Mouse (Mus musculus) bone marrow, adult 2 months (tissue): ENCODE results near the gene Tbk1.

Experiments used
- CTCF ChIP-seq: fragments of 200-500 bp; IDR thresholded peaks from 2 replicates; pipeline ENCODE4 v1.5.1; 2011; ENCODE audit warnings: low read length, control low read depth; ENCODE audit not compliant: control insufficient read depth, insufficient read depth
- POLR2A ChIP-seq: fragments of 200-500 bp; IDR thresholded peaks from 2 replicates; pipeline ENCODE4 v1.6.1; 2011; ENCODE audit warnings: low read depth, mild to moderate bottlenecking, control low read depth, low read length, borderline replicate concordance; ENCODE audit not compliant: control insufficient read depth

DNA sequence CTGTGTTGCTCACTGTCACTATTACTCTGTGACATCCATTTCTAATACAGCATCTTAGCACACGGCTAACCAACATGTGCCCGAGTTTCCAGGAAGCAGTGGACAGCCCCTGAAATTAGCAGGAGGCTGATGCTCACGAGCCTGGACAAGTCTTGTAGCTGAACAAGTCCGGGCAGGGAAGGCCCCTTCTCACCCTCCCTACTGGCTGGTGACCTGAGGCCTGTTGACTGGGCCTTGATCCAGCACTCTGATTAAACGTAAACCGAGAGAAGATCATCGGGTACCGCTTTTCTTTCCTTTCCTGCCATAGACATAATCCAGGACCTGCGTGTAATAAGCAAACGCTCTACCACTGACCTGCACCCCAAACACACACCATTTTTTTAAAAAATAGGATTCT is 21.6 kb upstream of the Tbk1 start:
- TF ChIP-seq CTCF, result no peak
- TF ChIP-seq POLR2A, result no peak
